Mouse (Mus musculus): Measurements from ENCODE around the gene 1700019D03Rik. TPM values are rescaled to one million over a fixed set of nuclear protein-coding genes. Genes with fewer than 3 reads are reported as not detected.
A peak's percentile ranks its signal among the peaks of the same experiment; 100 is the strongest.

The 1700019D03Rik gene
- 1 to 10 TPM; 8.5 to 9.7 TPM for total RNA-seq (2021)
- long read RNA-seq, transcript 1700019D03Rik-201 (2 exons, 3,641 nt): major isoform, 9 of 9 reads
- long read RNA-seq, partial matches to known transcripts: 0 of 9 reads
- long read RNA-seq, other reads (novel, unspliced or antisense): 0 of 9 reads

- no peak for DNase-seq (ENCODE audit: low spot score in 2 of 2)
Observed at GRCm38 (mm10) chr1:53020079-53020478, at the start of gene 1700019D03Rik. Gene 1700019D03Rik, minus strand, starts transcription at chr1:53020179.

GRCm38 (mm10) chr1:53063921-53064320 is 43.9 kb upstream of the 1700019D03Rik start:
- DNase-seq (ENCODE audit: low spot score in 2 of 2): no peak

GRCm38 (mm10) chr1:53061871-53062608 is 42.1 kb upstream of the 1700019D03Rik start:
- DNase-seq (ENCODE audit: low spot score in 2 of 2): peak; percentile 47 to 70

GRCm38 (mm10) chr1:53061340-53061739 is 41.4 kb upstream of the 1700019D03Rik start, which contains the start of gene Mstn:
Gene Mstn, plus strand, starts transcription at chr1:53061640.
- DNase-seq (ENCODE audit: low spot score in 2 of 2): no peak

GRCm38 (mm10) chr1:53060499-53060898 is 40.5 kb upstream of the 1700019D03Rik start:
- no peak for DNase-seq (ENCODE audit: low spot score in 2 of 2)

- no peak for DNase-seq (ENCODE audit: low spot score in 2 of 2)
Observed at GRCm38 (mm10) chr1:53059106-53059505, 39.1 kb upstream of the 1700019D03Rik start.

GRCm38 (mm10) chr1:53053087-53054022 is 33.4 kb upstream of the 1700019D03Rik start:
- peak in 1 of 2 experiments; percentile 83 for DNase-seq (ENCODE audit: low spot score in 2 of 2)

GRCm38 (mm10) chr1:53049763-53050427 is 29.9 kb upstream of the 1700019D03Rik start:
- no peak for DNase-seq (ENCODE audit: low spot score in 2 of 2)

- no peak for DNase-seq (ENCODE audit: low spot score in 2 of 2)
Observed at GRCm38 (mm10) chr1:53037443-53037871, 17.5 kb upstream of the 1700019D03Rik start.

GRCm38 (mm10) chr1:53032550-53032949 is 12.6 kb upstream of the 1700019D03Rik start:
- DNase-seq (ENCODE audit: low spot score in 2 of 2): peak in 1 of 2 experiments; percentile 74

GRCm38 (mm10) chr1:53018746-53019505 is 1.1 kb downstream of the 1700019D03Rik start:
- DNase-seq (ENCODE audit: low spot score in 2 of 2): peak in 1 of 2 experiments; percentile 46

- DNase-seq (ENCODE audit: low spot score in 2 of 2): no peak
Observed at GRCm38 (mm10) chr1:53015606-53016005, 4.4 kb downstream of the 1700019D03Rik start.

- no peak for DNase-seq (ENCODE audit: low spot score in 2 of 2)
Observed at GRCm38 (mm10) chr1:53014716-53015115, 5.3 kb downstream of the 1700019D03Rik start.

GRCm38 (mm10) chr1:52986692-52987091 is 33.3 kb downstream of the 1700019D03Rik start:
- DNase-seq (ENCODE audit: low spot score in 2 of 2): peak in 1 of 2 experiments; percentile 27

- DNase-seq (ENCODE audit: low spot score in 2 of 2): no peak
Observed at GRCm38 (mm10) chr1:52973198-52973597, 46.8 kb downstream of the 1700019D03Rik start.

GRCm38 (mm10) chr1:52971881-52972503 is 48.0 kb downstream of the 1700019D03Rik start:
- peak; percentile 70 to 84 for DNase-seq (ENCODE audit: low spot score in 2 of 2)

- DNase-seq (ENCODE audit: low spot score in 2 of 2): no peak
Observed at GRCm38 (mm10) chr1:52964581-52964980, 55.4 kb downstream of the 1700019D03Rik start.

- DNase-seq (ENCODE audit: low spot score in 2 of 2): no peak
Observed at GRCm38 (mm10) chr1:52963097-52963496, 56.9 kb downstream of the 1700019D03Rik start.

GRCm38 (mm10) chr1:52960191-52960590 is 59.8 kb downstream of the 1700019D03Rik start:
- DNase-seq (ENCODE audit: low spot score in 2 of 2): no peak

GRCm38 (mm10) chr1:52956746-52957145 is 63.2 kb downstream of the 1700019D03Rik start:
- no peak for DNase-seq (ENCODE audit: low spot score in 2 of 2)

Data from layer of hippocampus, adult 18-20 months (tissue).